Mouse (Mus musculus) lung, embryonic 15.5 days (tissue): ENCODE results near the gene Cep44. TPM values are rescaled to one million over a fixed set of nuclear protein-coding genes. Genes with fewer than 3 reads are reported as not detected.

Experiments used
- microRNA-seq: library from miRNA; unstranded; fragments of <30 nt; microRNA quantifications from one replicate; pipeline ENCODE4, GENCODE M21; 2016
- polyA plus RNA-seq: library from polyadenylated mRNA; unstranded; fragments of >200 nt; fragmentation: Nextera tagmentation; extraction: Ambion mirVana; gene quantifications from 2 replicates; pipeline ENCODE4 v1.2.1, GENCODE M21; 2015

Gene Cep44
- polyA plus RNA-seq, 1 experiment from 2014 or later = 35.8 TPM

Small RNA genes lying within 50 kb of the gene (microRNA-seq; reads per million reads assigned to microRNA genes)
- not detected for gene Gm25992

Other genes starting within 250 kb of the Cep44 start
- gene Fbxo8, start within 50 bp of the Cep44 start, polyA plus RNA-seq = 36.9 and 39.6 TPM in 2 replicates